Mouse (Mus musculus) erythroid progenitor cell, adult 5-6 weeks (primary cell): ENCODE results near the gene Camk2b. TPM values are rescaled to one million over a fixed set of nuclear protein-coding genes. Genes with fewer than 3 reads are reported as not detected.

Source experiments
- ATAC-seq: replicated peaks from 2 replicates; pipeline ENCODE4 v1.8.0; 2016; ENCODE audit warnings: moderate number of reproducible peaks, mild to moderate bottlenecking, moderate TSS enrichment, inconsistent platforms; ENCODE audit not compliant: poor library complexity, low FRiP score, severe bottlenecking
- total RNA-seq, 2 experiments: library from RNA; stranded (forward) in 1 of 2; stranded (reverse) in 1 of 2; fragments of 150-400 nt in 1 of 2; fragments of 186-747, 209-891 nt in 1 of 2; gene quantifications; 2 replicates each; pipeline versions ENCODE4 v1.2.3 to v1.2.4; 2015 to 2017; ENCODE audit warnings: low replicate concordance in 2 of 2

The Camk2b gene
- total RNA-seq, 2 experiments from 2014 or later, result not detected

- no peak for ATAC-seq
Measured at GRCm38 (mm10) chr11:5994880-5995279, 71.3 kb downstream of the Camk2b start.

DNA sequence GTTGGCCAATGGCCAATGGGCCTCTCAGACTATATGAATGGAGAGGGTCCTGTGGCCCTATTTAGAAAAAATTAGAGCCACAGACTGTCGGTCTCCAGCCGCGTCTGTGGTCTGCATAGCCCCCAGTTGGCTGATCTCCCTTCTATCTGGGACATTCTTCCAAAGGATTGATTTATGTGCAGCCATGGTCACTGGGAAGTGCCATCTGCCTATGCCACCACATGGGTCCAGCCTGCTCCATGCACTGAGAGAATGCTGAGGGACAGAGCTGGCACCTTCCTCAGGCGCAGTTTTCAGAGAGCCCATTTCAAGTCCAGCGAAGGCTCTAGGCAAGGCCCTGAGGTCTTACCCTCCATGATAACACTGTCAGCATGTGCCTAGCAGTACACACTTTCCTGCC lies 72.0 kb downstream of the Camk2b start:
- ATAC-seq, result no peak

DNA sequence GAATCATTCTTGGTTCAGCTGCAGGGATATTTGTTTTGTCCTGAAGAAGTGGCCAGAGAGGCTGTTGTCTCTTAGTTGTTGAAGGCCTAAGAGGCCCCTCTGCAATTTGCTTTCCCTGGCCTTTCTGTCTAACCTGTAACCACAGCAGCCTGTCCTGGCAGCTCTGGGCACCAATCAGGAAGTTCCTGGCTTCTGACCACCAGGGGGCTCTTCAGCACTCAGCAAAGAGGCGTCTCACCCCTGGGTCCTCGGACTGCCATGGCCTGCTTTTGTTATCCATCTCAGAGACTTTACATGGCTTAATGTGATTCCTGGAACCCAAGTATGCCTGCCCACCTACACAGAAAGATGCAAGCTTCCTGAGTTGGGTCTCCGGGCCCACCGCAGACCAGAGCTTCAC lies 75.3 kb downstream of the Camk2b start:
- ATAC-seq, result no peak

GRCm38 (mm10) chr11:5989954-5990593 lies 76.1 kb downstream of the Camk2b start:
- no peak for ATAC-seq

DNA sequence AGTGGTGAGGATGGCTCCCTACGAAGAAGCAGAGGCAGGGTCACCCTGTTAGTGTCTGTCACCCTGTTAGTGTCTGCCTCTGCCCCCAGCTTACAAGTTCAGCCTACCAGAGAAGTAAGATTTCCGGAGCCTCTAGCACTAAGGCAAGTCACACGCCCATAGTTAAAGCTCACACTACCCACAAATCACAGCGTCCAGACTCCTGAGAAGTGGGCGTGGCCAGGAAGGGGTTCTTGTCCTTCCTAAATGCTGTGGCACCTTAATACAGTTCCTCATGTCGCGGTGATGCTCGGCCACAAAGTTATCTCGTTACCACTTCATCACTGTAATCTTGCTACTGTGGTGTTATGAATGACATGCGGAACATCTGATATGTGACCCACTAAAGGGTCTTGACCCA lies 78.0 kb downstream of the Camk2b start:
- no peak for ATAC-seq

DNA sequence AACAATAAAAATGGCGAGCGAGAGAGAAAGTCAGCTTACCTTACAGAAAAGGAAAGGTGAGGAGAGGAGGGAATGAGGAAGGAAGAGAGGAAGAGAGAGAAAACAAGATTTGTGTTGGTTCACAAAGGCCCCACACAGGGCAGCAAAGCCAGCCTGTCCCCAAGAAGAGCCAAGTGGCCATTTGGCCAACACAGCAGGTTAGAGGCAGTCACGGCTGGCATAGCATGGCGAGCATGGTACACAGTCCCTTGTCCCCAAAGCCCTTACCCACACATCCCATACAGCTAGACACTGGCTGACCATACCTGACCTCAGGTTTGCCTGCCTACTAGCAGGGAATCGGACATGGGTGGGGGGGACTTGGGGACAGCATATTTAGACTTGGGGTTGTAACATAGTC lies 82.5 kb downstream of the Camk2b start:
- ATAC-seq, result no peak

DNA sequence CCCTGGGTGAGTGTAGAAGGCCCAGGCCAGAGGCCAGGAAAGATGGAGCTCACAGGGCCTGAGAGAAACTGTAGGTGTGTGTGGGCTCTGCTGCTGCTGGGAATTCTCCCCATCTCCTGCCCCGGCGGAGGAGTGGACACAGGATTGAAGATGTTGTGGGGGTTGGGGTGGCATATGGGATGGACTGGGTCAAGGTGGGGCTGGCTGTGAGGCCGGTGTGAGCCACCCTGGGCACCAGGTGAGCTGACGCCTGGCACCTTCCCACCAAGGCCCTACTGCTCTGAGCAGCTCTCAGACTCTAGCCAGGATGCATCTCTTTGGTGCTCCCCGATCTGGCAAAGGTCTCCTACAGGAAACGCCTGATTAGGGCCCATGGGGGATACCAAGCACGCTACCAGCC lies 84.8 kb downstream of the Camk2b start:
- no peak for ATAC-seq

DNA sequence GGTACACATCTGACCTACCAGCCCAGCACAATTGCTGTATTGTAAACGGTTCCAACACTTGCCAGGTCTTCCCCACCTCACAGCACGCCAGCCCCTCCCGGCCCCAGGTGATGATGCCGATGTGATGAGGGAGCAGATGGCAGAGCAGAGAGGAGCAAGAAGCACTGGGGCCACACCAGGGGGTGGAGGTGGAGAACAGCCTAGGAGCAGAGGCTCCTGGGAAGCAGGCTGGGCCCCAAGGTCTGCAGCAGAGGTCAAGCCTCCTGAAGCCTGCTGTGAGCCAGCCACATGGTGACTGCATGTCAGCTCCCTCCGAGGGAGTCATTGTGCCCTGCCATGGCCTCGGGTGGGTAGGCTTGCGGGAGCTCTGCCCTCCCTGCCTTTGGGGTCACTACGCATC lies 85.6 kb downstream of the Camk2b start:
- ATAC-seq, result no peak

- no peak for ATAC-seq
Measured at GRCm38 (mm10) chr11:5980108-5980507, 86.1 kb downstream of the Camk2b start.

DNA sequence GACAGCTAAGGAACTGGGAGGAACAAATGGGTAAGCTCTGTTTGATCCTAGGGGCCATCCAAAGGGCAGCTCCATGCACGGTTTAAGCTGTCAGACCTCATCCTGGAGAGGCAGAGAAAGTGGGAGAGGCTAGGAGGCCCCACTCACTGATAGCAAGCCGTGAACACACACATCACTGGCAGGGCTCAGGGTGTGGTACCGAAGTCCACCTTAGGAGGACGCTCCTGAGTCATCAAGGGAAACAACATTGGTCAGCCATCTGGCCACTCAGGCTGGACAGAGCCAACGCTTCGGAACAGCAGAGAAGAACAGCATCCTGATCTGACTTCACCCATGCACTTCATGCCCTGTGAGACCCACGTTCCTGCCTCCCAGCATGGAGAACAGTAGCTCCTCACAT lies 87.1 kb downstream of the Camk2b start:
- ATAC-seq, result no peak

- ATAC-seq, result no peak
Measured at GRCm38 (mm10) chr11:5976106-5976505, 90.1 kb downstream of the Camk2b start.

DNA sequence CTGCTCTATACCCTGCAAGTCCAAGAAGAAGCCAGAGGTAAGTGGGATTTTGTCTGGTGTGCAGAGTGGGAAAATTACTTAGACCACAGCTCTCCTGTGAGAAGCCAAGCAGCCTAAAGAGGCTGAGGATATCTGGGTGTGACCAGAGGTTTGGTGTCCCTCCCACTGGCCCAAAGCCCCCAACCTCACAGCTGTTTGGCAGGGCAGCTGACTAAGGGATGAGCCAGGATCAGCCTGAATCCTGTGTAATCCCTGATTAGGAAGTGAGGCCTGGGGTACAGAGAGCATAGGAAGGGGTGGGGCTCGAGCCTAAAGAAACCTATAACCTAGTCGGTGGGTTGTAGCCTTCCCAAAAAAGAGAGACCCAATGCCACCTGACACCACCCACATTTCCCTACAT lies 91.1 kb downstream of the Camk2b start:
- ATAC-seq, result no peak

DNA sequence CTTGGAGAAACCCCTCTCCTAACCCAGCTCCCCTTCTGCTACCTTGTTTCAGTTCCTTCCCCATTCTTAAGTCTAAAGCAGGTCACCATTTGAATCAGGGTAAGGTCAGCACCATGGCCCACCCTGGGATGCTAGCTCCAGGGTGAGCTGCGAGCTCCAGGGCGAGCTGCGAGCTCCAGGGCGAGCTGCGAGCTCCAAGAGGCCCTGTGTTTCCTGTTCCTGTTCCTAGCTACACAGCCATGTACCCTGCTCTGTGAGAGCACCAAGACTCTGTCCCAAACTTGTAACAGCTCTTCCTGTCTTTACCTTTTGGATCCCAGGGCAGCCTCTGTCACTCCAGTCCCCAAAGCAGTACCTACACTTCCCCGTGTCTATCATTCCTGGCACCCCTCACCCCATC lies 92.1 kb downstream of the Camk2b start:
- ATAC-seq, result no peak

- ATAC-seq, result no peak
Measured at GRCm38 (mm10) chr11:5973151-5973550, 93.0 kb downstream of the Camk2b start.

DNA sequence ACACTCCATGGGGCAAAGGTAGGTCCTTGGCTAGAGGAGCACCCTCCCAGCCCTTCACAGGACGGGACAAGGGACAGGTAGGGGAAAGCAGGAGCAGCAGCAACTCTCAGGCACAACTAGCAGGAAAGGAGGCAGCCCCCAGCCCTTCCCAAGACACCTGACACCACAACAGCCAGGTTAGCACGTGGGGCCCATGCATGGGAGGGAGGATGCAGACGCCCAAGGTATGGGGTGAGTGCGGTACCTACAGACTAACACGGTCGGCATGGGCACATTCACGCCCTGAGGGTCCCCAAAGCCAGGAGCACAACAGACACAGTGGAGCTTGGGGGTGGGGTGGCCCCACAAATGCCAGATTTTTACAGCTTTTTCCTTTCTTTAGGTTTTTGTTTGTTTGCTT lies 95.0 kb downstream of the Camk2b start:
- no peak for ATAC-seq

DNA sequence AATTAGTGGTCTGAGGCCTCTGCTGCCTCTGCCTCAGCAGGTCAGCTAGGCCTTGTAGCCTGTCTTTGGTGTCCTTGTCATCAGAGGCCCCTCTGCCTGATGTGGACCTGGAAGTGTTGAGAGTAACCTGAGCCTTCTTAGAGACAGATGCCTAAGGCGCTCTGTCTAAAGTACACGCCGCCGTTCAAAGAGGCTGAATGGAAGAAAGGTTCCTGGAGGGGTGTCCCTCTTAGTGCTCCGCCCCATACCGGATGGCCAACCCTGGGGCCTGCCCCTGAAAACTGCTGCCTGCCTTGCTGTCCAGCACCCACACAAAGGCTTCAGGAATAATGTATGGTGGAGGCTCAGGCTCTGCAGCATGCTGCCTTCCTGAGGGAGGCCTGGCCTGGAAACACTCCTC lies 97.9 kb downstream of the Camk2b start:
- no peak for ATAC-seq

DNA sequence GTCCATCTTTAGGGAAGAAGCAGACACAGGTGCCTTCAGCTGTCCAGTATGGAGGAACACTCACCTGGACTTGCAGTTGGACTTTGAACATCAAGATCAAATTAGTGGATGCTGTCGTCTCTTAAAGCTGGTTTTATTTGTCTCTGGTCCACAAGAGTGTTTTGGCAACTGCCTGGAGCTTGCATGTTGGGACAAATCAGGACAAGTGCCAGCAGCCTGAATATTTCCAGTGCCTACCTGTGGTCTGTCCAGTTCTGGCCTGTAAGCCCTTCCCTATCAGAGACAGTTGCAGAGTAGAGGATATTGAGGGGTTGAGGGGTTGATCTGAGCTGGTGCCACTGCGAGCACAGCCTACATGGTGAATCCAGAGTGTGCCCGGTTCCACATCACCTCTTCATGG lies 99.4 kb downstream of the Camk2b start:
- ATAC-seq, result no peak

DNA sequence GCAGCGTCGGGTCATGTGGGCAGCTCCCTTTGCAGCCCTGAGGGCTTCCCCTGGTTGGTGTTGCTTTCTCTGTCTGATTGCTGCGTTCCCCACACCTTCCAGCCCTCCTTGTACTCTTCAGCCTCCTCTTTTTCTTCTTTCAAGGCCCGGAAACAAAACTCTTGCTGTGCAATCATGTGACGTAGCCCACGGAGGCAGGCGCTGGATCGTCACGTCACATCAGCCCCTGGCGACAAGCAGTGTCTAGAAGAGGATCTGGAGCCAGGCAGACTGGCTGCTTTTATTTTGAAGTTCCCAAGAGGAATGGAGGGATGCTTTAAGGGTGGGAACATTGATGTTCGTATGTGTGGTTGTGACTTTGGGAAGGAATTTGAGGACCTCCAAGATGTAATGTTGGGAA lies 100.3 kb downstream of the Camk2b start:
- ATAC-seq, result no peak

DNA sequence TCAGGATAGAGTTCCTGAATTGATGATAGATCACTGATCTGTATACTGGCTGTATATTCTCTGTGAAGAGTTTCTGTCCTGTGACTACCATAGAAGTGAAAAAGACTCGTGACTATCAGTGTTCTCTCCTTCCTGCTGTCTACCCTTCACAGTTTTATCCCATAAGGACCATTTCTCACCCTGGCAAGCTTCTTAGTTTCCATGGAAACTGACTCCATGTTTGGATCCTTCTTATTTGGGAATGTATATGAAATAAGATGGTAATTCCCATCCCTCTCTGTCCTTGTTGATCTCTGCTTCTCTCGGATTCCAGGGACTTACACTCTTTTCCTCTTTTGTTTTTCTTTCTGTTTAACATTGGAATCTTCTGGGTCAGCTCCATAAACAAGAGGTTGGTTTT lies 106.1 kb downstream of the Camk2b start:
- no peak for ATAC-seq

GRCm38 (mm10) chr11:5955546-5956276 lies 110.5 kb downstream of the Camk2b start, which contains the start of gene Ykt6:
Ykt6 (plus strand) TSS chr11:5955693.
- peak; percentile 92 for ATAC-seq

GRCm38 (mm10) chr11:5954965-5955504 lies 111.1 kb downstream of the Camk2b start:
- peak; percentile 60 for ATAC-seq
